Mouse (Mus musculus) brain, embryonic 14.5 days (tissue): ENCODE results near the gene Rnls.

ENCODE experiments used
- CTCF ChIP-seq: fragments of 200-500 bp; IDR thresholded peaks from 2 replicates; pipeline ENCODE4 v1.5.1; 2012; ENCODE audit warnings: inconsistent platforms, mild to moderate bottlenecking, moderate library complexity, borderline replicate concordance; ENCODE audit not compliant: insufficient read depth, insufficient read length; ENCODE audit errors: extremely low read depth
- POLR2A ChIP-seq: fragments of 200-500 bp; IDR thresholded peaks from 2 replicates; pipeline ENCODE4 v1.6.1; 2012; ENCODE audit warnings: mild to moderate bottlenecking, inconsistent platforms, borderline replicate concordance; ENCODE audit not compliant: poor library complexity, insufficient read depth, insufficient read length, severe bottlenecking; ENCODE audit errors: extremely low read depth

GRCm38 (mm10) chr19:33091324-33091723, 300.8 kb downstream of the Rnls start:
- TF ChIP-seq POLR2A (no peak), CTCF (no peak)
